Mouse (Mus musculus) heart, postnatal 0 days (tissue): Measurements from ENCODE around the gene Wwp2.

Source experiments
- CTCF ChIP-seq: IDR thresholded peaks from 2 replicates; pipeline ENCODE4 v1.5.1; 2016; ENCODE audit warnings: antibody characterized with exemption, control low read depth, low read depth
- EP300 ChIP-seq: IDR thresholded peaks from 2 replicates; pipeline ENCODE4 v1.6.1; 2016; ENCODE audit warnings: antibody characterized with exemption, low read depth

DNA sequence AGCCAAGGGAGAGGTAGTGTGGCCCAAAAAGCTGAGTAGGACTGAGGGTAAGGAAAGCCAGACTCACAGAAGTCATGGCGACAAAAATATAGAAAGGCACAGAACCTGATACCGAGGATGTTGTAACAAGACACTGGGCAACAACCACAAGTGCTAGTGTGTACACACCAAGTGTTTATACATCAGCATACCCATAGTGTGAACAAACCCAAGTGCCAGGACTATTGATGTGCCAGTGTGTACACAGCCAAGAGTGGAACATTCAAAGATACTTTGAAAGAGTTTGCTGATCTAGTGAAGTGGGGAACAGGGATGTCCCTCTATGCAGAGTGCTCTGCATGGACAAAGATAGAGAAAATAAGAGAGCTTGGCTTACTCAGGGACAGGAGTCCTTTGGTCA lies 54.5 kb downstream of the Wwp2 start:
- TF ChIP-seq CTCF (no peak), EP300 (no peak)
